Mouse (Mus musculus) pancreas, adult 10 weeks (tissue): ENCODE data around the gene Cnot6l. TPM values are rescaled to one million over a fixed set of nuclear protein-coding genes. Genes with fewer than 3 reads are reported as not detected.

Source experiments
- polyA plus RNA-seq: library from polyadenylated mRNA; stranded (reverse); fragments of 350-450 nt; fragmentation: Illumina TruSeq; extraction: RNeasy Lipid Tissue Mini Kit (QIAGEN cat#74804); gene quantifications from one replicate; pipeline ENCODE4 v1.2.3, GENCODE M21; 2015; ENCODE audit warnings: low read depth, low replicate concordance; ENCODE audit not compliant: insufficient read depth

The Cnot6l gene
- polyA plus RNA-seq: 4.6 TPM

DNA sequence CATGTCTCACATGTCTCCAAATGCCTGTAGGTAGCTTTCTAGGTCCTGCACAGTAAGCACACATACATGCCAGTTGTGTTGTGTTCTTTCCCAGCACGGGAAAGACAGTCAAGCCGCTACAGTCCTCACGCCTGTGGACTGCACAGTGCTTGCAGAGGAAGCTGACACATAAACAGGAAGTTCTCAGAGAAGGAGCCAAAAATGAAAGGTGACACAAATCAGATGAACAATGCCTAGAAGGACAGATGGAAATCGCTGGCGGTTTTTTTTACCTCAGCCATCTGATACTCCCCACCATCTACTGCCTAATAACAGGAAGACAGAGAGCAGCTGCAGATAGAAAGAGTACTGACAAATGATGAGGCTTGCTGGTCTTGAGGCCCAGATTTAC is at the start of gene Cnot6l:
Gene Cnot6l (minus strand): TSS at position 151 of the 391 bp plus-strand sequence.

DNA sequence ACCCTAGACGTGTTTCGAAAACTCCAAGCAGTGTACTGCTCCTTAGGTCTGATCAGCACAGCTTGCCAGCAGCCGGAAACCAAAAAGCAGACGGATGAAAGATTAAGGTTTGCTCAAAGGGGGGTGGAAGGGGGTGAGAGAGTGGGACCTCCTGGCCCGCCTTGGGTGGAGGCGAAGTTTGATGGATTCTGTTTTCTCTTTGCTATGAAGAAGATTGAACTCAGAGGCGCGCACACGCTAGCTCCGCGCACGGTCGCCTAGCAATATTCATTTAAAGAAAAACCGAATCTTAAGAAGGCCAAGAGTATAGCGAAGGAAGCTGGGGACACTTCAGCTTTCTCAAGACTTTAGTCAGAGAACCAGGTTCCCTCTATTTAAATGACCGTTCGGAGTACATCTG is 45.5 kb upstream of the Cnot6l start, which contains the start of gene Mrpl1:
Gene Mrpl1 (plus strand): TSS at position 35 of the 400 bp plus-strand sequence.

Other genes with a start within 250 kb of the Cnot6l start
- 8.3 TPM for gene Cxcl13, start 207.2 kb downstream of the Cnot6l start, polyA plus RNA-seq
- 2.4 TPM for gene Mrpl1, start 45.3 kb upstream of the Cnot6l start, polyA plus RNA-seq
- gene Fras1, start 209.8 kb upstream of the Cnot6l start, polyA plus RNA-seq: 0.72 TPM